Mouse (Mus musculus): Measurements from ENCODE around the gene Ddx39b. TPM values are rescaled to one million over a fixed set of nuclear protein-coding genes. Genes with fewer than 3 reads are reported as not detected.

Gene Ddx39b
- total and polyA plus RNA-seq, 3 experiments, result 206 to 787 (median 581) TPM

DNA sequence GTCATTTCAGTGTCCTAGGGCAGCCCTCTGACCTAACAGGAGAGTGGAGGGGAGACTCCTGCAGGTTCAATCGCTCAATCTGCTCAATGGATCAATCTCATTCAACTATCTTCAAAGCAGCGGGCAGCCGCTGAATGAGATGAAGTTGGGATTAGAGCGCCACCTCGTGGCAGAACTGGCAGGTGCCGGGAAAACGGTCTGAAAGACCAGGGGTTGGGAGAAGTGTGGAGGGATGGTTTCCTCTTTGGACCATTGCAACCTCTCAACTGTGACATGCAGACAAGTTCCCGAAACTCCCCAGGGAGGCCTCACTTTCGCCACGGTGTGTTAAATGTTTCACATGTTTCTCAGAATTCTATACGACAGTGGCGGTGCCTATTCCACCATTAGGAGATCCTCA is 9.5 kb upstream of the Ddx39b start (continued):
- TF ChIP-seq ZKSCAN1 (IDR thresholded peaks at IDR 0.05; ENCODE audit: low read depth, low read length) (no peak), KAT2A (conservative IDR thresholded peaks at IDR 0.05; ENCODE audit: low read depth, low read length) (no peak), MAZ (IDR thresholded peaks at IDR 0.05; ENCODE audit: low read depth, low read length) (no peak), MAFK (IDR thresholded peaks at IDR 0.05; ENCODE audit: borderline replicate concordance, low read depth, low read length) (no peak), ETS1 (IDR thresholded peaks at IDR 0.05; ENCODE audit: low read depth, low read length) (no peak), TAL1 (IDR thresholded peaks at IDR 0.05; ENCODE audit: low read length) (no peak), MYC (IDR thresholded peaks at IDR 0.05; ENCODE audit: low read depth, low read length) (0 out of 2 replicates have a peak, but pooled peaks have one; percentile 37), JUND (IDR thresholded peaks at IDR 0.05; ENCODE audit: low read depth, low read length) (no peak), UBTF (IDR thresholded peaks at IDR 0.05; ENCODE audit: borderline replicate concordance, insufficient read depth, low read depth, low read length) (no peak), MXI1 (IDR thresholded peaks at IDR 0.05; ENCODE audit: low read depth, low read length) (no peak), MYB (IDR thresholded peaks at IDR 0.05; ENCODE audit: low read depth, low read length) (no peak), ELF1 (IDR thresholded peaks at IDR 0.05; ENCODE audit: low read depth, low read length) (0 out of 2 replicates have a peak, but pooled peaks have one; percentile 13), NELFE (IDR thresholded peaks at IDR 0.05; ENCODE audit: low read depth, low read length) (no peak), EP300 (IDR thresholded peaks at IDR 0.05; ENCODE audit: low read depth in 1 of 2, low read length in 2 of 2) (no peak), TBP (IDR thresholded peaks at IDR 0.05; ENCODE audit: low read depth, low read length) (no peak), SMC3 (IDR thresholded peaks at IDR 0.05; ENCODE audit: low read depth, low read length) (peak; percentile 96), NRF1 (IDR thresholded peaks at IDR 0.05; ENCODE audit: insufficient read depth, low read depth, low read length, poor library complexity, severe bottlenecking) (no peak), POLR2AphosphoS2 (IDR thresholded peaks at IDR 0.05; ENCODE audit: low read length) (no peak), ZMIZ1 (IDR thresholded peaks at IDR 0.05; ENCODE audit: low read depth, low read length) (no peak), E2F4 (IDR thresholded peaks at IDR 0.05; ENCODE audit: borderline replicate concordance, low read depth, low read length) (no peak), ZNF384 (IDR thresholded peaks at IDR 0.05; ENCODE audit: low read depth, low read length) (peak; percentile 24; the same call in 1 of the 2 replicates), MAX (IDR thresholded peaks at IDR 0.05; ENCODE audit: low read length) (peak; percentile 29; the same call in 1 of the 2 replicates), CTCF (IDR thresholded peaks at IDR 0.05 in 2 of 3, conservative IDR thresholded peaks at IDR 0.05 in 1 of 3; ENCODE audit: control insufficient read depth in 1 of 3, insufficient read depth in 1 of 3, low read depth in 2 of 3, low read length in 3 of 3, poor library complexity in 1 of 3, severe bottlenecking in 1 of 3) (peak; percentile 85 to 93 (median 89)), USF1 (IDR thresholded peaks at IDR 0.05; ENCODE audit: low read depth, low read length) (no peak), RAD21 (IDR thresholded peaks at IDR 0.05; ENCODE audit: low read depth, low read length) (peak; percentile 83), TCF12 (IDR thresholded peaks at IDR 0.05; ENCODE audit: low read depth, low read length) (no peak)
